Mouse (Mus musculus): Measurements from ENCODE around the gene Agk. TPM values are rescaled to one million over a fixed set of nuclear protein-coding genes. Genes with fewer than 3 reads are reported as not detected.
A peak's percentile ranks its signal among the peaks of the same experiment; 100 is the strongest.

Agk gene
- polyA plus RNA-seq, 1 experiment from 2014 or later = 33.9 TPM

DNA sequence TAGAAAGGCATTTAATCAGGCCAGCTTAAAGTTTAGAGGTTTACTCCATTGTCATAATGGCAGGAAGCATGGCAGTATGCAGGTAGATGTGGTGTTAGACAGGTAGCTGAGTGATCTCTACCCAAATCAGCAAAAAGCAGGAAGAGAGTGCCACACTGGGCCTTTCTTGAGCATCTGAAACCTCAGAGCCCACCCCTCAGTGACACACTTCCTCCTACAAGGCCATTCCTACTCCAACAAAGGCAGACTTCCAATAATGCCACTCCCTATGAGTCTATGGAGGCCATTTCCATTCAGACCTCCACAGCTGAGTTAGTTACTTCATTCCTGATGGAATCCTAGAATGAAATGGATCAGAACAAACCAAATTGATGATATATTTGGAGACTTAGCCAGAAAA, 25.9 kb downstream of the Agk start:
- H3K9me3 ChIP-seq = no peaks in the 10 kb centered on the region
- H3K4me1 ChIP-seq = peaks cover 9% of the 10 kb centered on the region
- no peak overlapping the region for H3K27ac ChIP-seq (replicated peaks)
- H3K4me2 ChIP-seq = no peak overlapping the region
- H3K9ac ChIP-seq = no peak overlapping the region
- H3K36me3 ChIP-seq = peaks cover 35% of the 10 kb centered on the region
- ATAC-seq (ENCODE audit: extremely low read depth, insufficient number of reproducible peaks, low FRiP score, low TSS enrichment) = no peak
- H3K27me3 ChIP-seq (replicated peaks) = no peaks in the 10 kb centered on the region
- H3K4me3 ChIP-seq = no peak overlapping the region

DNA sequence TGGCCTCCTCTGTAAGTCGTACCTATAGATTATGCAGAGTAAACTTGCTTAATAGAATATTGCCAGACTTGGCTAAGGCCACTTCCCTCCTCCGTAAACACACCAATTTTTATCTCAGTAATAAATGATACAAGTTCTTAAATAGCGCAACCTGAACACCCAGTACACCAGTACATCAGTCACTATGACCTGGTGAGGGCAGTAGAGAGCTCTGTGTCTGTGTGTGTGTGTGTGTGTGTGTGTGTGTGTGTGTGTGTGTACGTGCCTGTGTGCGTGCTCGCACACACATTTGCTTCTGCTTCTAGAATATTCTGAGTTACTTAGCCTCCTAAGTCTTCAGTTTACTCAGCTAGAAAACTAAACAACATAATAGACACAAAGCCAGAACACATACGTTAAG, 28.4 kb downstream of the Agk start:
- Histone ChIP-seq H3K9me3 (no peaks in the 10 kb centered on the region), H3K9ac (no peak overlapping the region), H3K36me3 (peaks cover 44% of the 10 kb centered on the region), H3K4me3 (no peak overlapping the region), H3K4me1 (no peaks in the 10 kb centered on the region), H3K27me3 (replicated peaks) (no peaks in the 10 kb centered on the region), H3K4me2 (no peak overlapping the region), H3K27ac (replicated peaks) (no peak overlapping the region)
- no peak for ATAC-seq (ENCODE audit: extremely low read depth, insufficient number of reproducible peaks, low FRiP score, low TSS enrichment)
- WGBS = 91% methylated on average over 7 of the region's 7 CpGs

GRCm38 (mm10) chr6:40371031-40371430, 46.1 kb downstream of the Agk start:
- Histone ChIP-seq H3K4me1 (peaks cover 5% of the 10 kb centered on the region; the same call in 1 of the 2 replicates), H3K4me3 (no peak overlapping the region)
- WGBS = 88% methylated on average over 6 of the region's 6 CpGs

DNA sequence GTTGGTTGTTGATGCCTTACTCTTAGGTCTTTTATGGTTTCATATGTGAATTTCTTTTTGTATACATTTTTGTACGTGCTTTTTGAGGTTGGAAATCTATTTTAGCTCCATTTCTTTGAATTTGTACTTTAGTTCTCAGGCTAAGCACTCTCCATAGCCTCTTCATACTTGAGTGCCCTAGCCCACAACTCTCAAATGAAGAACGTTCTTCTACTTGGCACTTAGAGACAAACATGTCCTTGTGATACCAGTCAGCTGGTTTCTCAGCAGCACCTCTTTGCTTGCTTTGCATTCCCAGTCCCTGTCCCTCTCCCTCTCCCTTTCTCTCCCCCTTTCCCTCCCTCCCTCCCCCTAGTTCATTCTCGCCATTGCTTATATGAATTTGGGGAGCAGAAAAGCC, 55.2 kb downstream of the Agk start:
- H3K9ac ChIP-seq = no peak overlapping the region
- 75% methylated on average over 3 of the region's 3 CpGs for WGBS
- H3K4me1 ChIP-seq = no peaks in the 10 kb centered on the region
- H3K4me3 ChIP-seq = no peak overlapping the region
- no peak overlapping the region for H3K4me2 ChIP-seq
- ATAC-seq (ENCODE audit: extremely low read depth, insufficient number of reproducible peaks, low FRiP score, low TSS enrichment) = no peak
- H3K27me3 ChIP-seq (replicated peaks) = no peaks in the 10 kb centered on the region
- peaks cover 38% of the 10 kb centered on the region for H3K36me3 ChIP-seq
- H3K9me3 ChIP-seq = no peaks in the 10 kb centered on the region
- H3K27ac ChIP-seq (replicated peaks) = no peak overlapping the region

More at GRCm38 (mm10) chr6:40371031-40371430, 46.1 kb downstream of the Agk start:
- ATAC-seq (ENCODE audit: extremely low read depth, insufficient number of reproducible peaks, low FRiP score, low TSS enrichment) = no peak
- H3K9ac ChIP-seq = no peak overlapping the region
- H3K36me3 ChIP-seq = peaks cover 28% of the 10 kb centered on the region
- no peaks in the 10 kb centered on the region for H3K27me3 ChIP-seq (replicated peaks)
- no peaks in the 10 kb centered on the region for H3K9me3 ChIP-seq
- no peak overlapping the region for H3K4me2 ChIP-seq
- no peak overlapping the region for H3K27ac ChIP-seq (replicated peaks)

DNA sequence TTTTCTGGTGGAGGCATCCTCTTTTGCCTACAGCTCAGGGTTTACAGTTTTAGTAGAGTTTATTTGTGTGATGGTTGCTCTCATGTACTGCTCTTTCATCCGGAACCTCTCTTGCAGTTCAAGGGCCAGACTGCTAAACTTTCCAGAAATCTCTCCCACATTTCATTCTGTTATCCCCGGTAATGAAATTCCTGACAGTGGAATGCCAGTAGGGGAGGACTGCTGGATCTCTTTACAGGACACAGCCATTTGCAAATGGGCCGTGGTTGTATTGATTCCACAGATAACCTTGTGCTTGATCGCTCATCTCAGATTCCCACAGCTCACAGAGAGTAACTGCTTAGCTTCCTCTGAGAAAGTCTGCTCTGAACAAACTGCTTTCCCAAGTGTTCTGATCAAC, 56.9 kb downstream of the Agk start:
- Histone ChIP-seq H3K4me1 (no peaks in the 10 kb centered on the region), H3K9ac (no peak overlapping the region), H3K4me2 (no peak overlapping the region), H3K27me3 (replicated peaks) (no peaks in the 10 kb centered on the region), H3K9me3 (no peaks in the 10 kb centered on the region), H3K4me3 (no peak overlapping the region), H3K27ac (replicated peaks) (no peak overlapping the region), H3K36me3 (peaks cover 35% of the 10 kb centered on the region)
- WGBS = 71% methylated on average over 4 of the region's 4 CpGs
- ATAC-seq (ENCODE audit: extremely low read depth, insufficient number of reproducible peaks, low FRiP score, low TSS enrichment) = no peak

DNA sequence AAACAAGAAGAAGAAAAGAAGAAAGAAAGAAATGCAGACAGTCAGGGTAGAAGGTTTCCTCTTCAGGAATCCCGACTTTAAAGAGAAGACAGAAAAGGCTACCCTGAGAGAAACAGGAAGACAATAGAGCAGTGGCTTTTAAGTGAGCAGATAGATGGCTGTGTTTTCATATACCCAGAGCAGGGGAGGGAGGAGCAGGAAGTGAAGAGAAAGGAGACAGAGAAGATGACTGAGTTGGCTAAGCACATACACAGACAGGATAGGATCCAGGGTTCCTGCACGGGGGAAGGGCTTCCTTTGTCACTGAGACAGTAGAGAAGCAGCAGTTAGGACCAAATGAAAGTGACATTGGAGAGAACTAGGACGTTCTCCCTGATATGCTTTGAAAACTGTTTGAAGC, 60.7 kb downstream of the Agk start:
- Histone ChIP-seq H3K27ac (replicated peaks) (no peak overlapping the region), H3K27me3 (replicated peaks) (no peaks in the 10 kb centered on the region), H3K9ac (no peak overlapping the region), H3K4me1 (peaks cover 9% of the 10 kb centered on the region), H3K36me3 (peaks cover 22% of the 10 kb centered on the region), H3K9me3 (no peaks in the 10 kb centered on the region), H3K4me2 (no peak overlapping the region), H3K4me3 (no peak overlapping the region)
- 46% methylated on average over 3 of the region's 3 CpGs for WGBS
- no peak for ATAC-seq (ENCODE audit: extremely low read depth, insufficient number of reproducible peaks, low FRiP score, low TSS enrichment)

DNA sequence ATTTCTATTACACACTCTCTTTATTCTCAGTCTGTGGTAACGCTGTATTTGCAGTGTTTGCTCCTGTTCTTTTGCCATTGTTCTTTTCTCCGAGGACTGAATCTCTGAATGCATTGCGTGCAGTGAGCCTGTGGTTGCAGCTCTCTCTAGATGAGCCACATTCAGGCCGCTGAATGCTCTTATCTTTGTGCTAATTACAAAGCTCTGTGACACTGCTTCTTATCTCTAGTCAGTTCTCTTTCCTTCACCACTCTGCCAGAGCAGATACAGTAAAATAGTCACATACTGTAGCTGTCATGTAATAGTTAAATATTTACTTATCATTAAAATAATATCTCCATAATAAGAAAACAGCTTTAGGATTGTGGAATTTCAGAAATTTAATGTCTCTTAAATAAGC, 63.7 kb downstream of the Agk start:
- H3K4me2 ChIP-seq = peak overlapping the region; percentile 29

GRCm38 (mm10) chr6:40390975-40391374, 66.0 kb downstream of the Agk start:
- WGBS = 83% methylated on average over 1 of the region's 1 CpGs
- peaks cover 9% of the 10 kb centered on the region for H3K4me1 ChIP-seq
- no peak for ATAC-seq (ENCODE audit: extremely low read depth, insufficient number of reproducible peaks, low FRiP score, low TSS enrichment)

More for the DNA sequence above, 63.7 kb downstream of the Agk start:
- Histone ChIP-seq H3K36me3 (peaks cover 9% of the 10 kb centered on the region; the same call in 1 of the 2 replicates), H3K4me3 (no peak overlapping the region; the same call in 1 of the 2 replicates), H3K9me3 (no peaks in the 10 kb centered on the region), H3K9ac (peak overlapping the region; percentile 63), H3K27ac (replicated peaks) (peak overlapping the region; percentile 20; the same call in 1 of the 2 replicates), H3K4me1 (peaks cover 9% of the 10 kb centered on the region), H3K27me3 (replicated peaks) (no peaks in the 10 kb centered on the region)
- ATAC-seq (ENCODE audit: extremely low read depth, insufficient number of reproducible peaks, low FRiP score, low TSS enrichment) = no peak
- WGBS = 17% methylated on average over 4 of the region's 4 CpGs

DNA sequence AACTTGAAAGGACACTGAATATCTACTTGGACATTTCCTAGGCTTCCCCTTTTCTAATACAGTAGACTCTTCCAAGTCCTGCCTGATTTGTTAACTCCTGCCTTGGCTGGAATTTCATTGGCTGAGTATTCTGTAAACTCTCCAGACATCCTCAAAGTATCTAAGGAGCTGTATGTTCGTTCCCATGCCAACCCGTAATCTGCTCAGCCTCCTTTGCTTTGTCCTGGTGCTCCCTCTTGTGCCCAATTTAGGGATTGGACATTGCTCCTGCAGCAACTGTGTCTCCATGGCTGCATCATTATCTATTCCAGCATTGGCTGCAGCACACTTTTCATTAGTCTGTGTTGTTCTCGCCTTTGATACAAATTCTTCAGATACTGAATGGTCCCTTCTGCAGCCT, 68.2 kb downstream of the Agk start:
- peaks cover 30% of the 10 kb centered on the region for H3K36me3 ChIP-seq
- H3K4me3 ChIP-seq = no peak overlapping the region
- whole genome bisulfite sequencing = 27% methylated on average over 3 of the region's 3 CpGs
- no peak overlapping the region for H3K9ac ChIP-seq
- peaks cover 6% of the 10 kb centered on the region for H3K4me1 ChIP-seq
- ATAC-seq (ENCODE audit: extremely low read depth, insufficient number of reproducible peaks, low FRiP score, low TSS enrichment) = peak; percentile 37; the same call in 1 of the 2 replicates
- 0 out of 2 replicates have a peak, but pooled peaks cover under 1% of the 10 kb centered on the region for H3K9me3 ChIP-seq
- H3K27me3 ChIP-seq (replicated peaks) = no peaks in the 10 kb centered on the region
- H3K4me2 ChIP-seq = no peak overlapping the region
- H3K27ac ChIP-seq (replicated peaks) = no peak overlapping the region

More at GRCm38 (mm10) chr6:40390975-40391374, 66.0 kb downstream of the Agk start:
- Histone ChIP-seq H3K9ac (no peak overlapping the region), H3K4me3 (no peak overlapping the region), H3K27me3 (replicated peaks) (no peaks in the 10 kb centered on the region), H3K9me3 (no peaks in the 10 kb centered on the region), H3K36me3 (peaks cover 22% of the 10 kb centered on the region), H3K27ac (replicated peaks) (no peak overlapping the region), H3K4me2 (no peak overlapping the region)

GRCm38 (mm10) chr6:40402031-40402430, 77.1 kb downstream of the Agk start:
- no peak for ATAC-seq (ENCODE audit: extremely low read depth, insufficient number of reproducible peaks, low FRiP score, low TSS enrichment)
- 83% methylated on average over 2 of the region's 2 CpGs for WGBS
- peaks cover 72% of the 10 kb centered on the region for H3K36me3 ChIP-seq

DNA sequence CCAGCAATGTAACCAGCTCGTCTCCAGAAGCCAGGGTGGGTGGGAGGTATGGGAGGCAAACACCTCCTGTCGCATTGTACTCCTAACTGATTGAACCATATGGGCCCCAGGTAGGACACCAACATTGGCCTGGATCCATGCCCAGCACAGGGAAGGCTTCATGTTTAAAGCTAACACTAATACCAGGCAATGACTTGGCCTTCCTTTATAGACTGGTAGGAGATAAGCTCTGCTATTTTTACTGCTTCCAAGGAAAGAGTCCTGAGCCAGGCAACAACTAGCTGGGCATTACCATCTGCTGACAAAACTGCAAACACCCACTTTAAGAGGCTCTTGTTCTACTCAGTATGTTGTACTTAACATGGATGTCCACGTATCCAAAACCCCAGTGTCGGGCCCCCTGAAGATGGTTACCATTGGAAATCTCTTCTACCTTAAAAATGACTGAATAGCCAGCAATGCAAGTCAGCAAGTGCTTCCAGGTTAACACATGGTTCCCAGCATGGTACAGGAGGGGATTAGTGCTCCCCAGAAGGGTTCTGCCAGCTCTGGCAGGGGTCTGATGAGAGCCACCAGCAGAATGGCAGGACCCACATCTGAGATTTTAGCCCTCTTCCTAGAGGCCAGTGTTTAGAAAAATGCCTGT, 78.8 kb downstream of the Agk start:
- no peak overlapping the region for H3K4me3 ChIP-seq
- 69% methylated on average over 4 of the region's 4 CpGs for WGBS
- H3K9me3 ChIP-seq = 0 out of 2 replicates have a peak, but pooled peaks cover 2% of the 10 kb centered on the region
- H3K27ac ChIP-seq (replicated peaks) = no peak overlapping the region
- H3K4me1 ChIP-seq = 0 out of 2 replicates have a peak, but pooled peaks cover 2% of the 10 kb centered on the region
- ATAC-seq (ENCODE audit: extremely low read depth, insufficient number of reproducible peaks, low FRiP score, low TSS enrichment) = no peak
- no peaks in the 10 kb centered on the region for H3K27me3 ChIP-seq (replicated peaks)
- no peak overlapping the region for H3K4me2 ChIP-seq
- no peak overlapping the region for H3K9ac ChIP-seq
- peaks cover 68% of the 10 kb centered on the region for H3K36me3 ChIP-seq

More at GRCm38 (mm10) chr6:40402031-40402430, 77.1 kb downstream of the Agk start:
- Histone ChIP-seq H3K9me3 (0 out of 2 replicates have a peak, but pooled peaks cover 8% of the 10 kb centered on the region), H3K4me1 (0 out of 2 replicates have a peak, but pooled peaks cover 2% of the 10 kb centered on the region), H3K27me3 (replicated peaks) (no peaks in the 10 kb centered on the region), H3K27ac (replicated peaks) (no peak overlapping the region), H3K9ac (no peak overlapping the region), H3K4me2 (no peak overlapping the region), H3K4me3 (no peak overlapping the region)

DNA sequence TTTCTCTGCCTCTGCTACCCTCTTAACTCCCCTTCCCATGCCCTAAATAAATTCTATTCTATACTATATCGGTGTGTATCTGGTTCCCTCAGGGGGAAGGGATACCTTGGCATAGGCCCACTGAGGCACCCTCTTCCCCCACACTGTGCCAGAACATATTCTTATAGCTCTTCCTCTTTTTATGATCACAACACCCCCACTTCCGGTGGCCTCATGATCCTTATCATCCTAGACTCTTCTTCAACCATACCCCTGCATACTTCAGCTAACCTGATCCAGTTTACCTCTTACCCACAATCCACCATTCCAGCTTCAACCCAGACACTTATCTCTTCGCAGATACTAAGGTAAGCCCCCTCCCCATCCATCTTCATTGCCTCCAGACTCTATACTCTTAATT, 86.1 kb downstream of the Agk start:
- ATAC-seq (ENCODE audit: extremely low read depth, insufficient number of reproducible peaks, low FRiP score, low TSS enrichment) = no peak
- WGBS = 82% methylated on average over 3 of the region's 3 CpGs
- H3K27me3 ChIP-seq (replicated peaks) = no peaks in the 10 kb centered on the region

More for the DNA sequence above, 86.1 kb downstream of the Agk start:
- Histone ChIP-seq H3K9me3 (no peaks in the 10 kb centered on the region), H3K27ac (replicated peaks) (no peak overlapping the region), H3K9ac (no peak overlapping the region), H3K4me1 (no peaks in the 10 kb centered on the region), H3K4me3 (no peak overlapping the region), H3K36me3 (peaks cover 28% of the 10 kb centered on the region), H3K4me2 (no peak overlapping the region)

Measured in heart, embryonic 13.5 days (tissue).